In genomic region chr10:67180799-67181198, GRCm38 (mm10) we compare ENCODE assay signal across 17 mouse cellular contexts.
DNase-seq lines count a peak whose midpoint lies in the region; TF ChIP-seq lines count a peak whose summit lies in the region.
"Had no signal": no experiment of that assay in that cellular context is flagged by ENCODE, and none has a peak within 500 bp of the region (broad histone marks: within the 10 kb centered on the region; RNA-seq: fewer than 3 reads in every experiment).

No protein-coding gene starts in this region.

- H3K4me3 ChIP-seq in layer of hippocampus, adult 2 months = no peak overlapping the region
- peak overlapping the region in 1 of 3 experiments; percentile 19 for H3K4me3 ChIP-seq in CH12.LX (replicated peaks in 1 of 3; ENCODE audit: low read depth in 2 of 3, low read length in 2 of 3, poor library complexity in 1 of 3)
- no peak overlapping the region for H3K4me3 ChIP-seq in small intestine, adult 2 months (ENCODE audit: low read depth, low read length)
- H3K4me3 ChIP-seq: embryonic facial prominence, embryonic 13.5 days; forebrain, embryonic 12.5 days; heart, adult 2 months; heart, embryonic 12.5 days; hindbrain, embryonic 10.5 days had no signal

- DNase-seq in layer of hippocampus, adult 2 months (ENCODE audit: low spot score in 2 of 2) = no peak
- DNase-seq in layer of hippocampus, postnatal 14 days (ENCODE audit: low spot score in 2 of 2) = no peak
- DNase-seq in A20 (ENCODE audit: low read depth, low spot score) = peak; percentile 82
- DNase-seq in CH12.LX (ENCODE audit: extremely low read depth) = peak; percentile 63
- no peak for DNase-seq in frontal cortex, adult 2 months (ENCODE audit: extremely low spot score in 1 of 2, low spot score in 1 of 2)
- DNase-seq: adrenal gland, postnatal 14 days; cerebellum, adult 18-20 months; cerebellum, adult 9-11 months; cerebellum, postnatal 36 days; heart, adult 2 months had no signal

- no peak for TF ChIP-seq CTCF in layer of hippocampus, adult 2 months (conservative IDR thresholded peaks at IDR 0.05)
- no peak for TF ChIP-seq CTCF in CH12.LX (conservative IDR thresholded peaks at IDR 0.05 in 1 of 2, IDR thresholded peaks at IDR 0.05 in 1 of 2; ENCODE audit: low read depth in 2 of 2, low read length in 2 of 2)
- no peak for TF ChIP-seq CTCF in small intestine, adult 2 months (IDR thresholded peaks at IDR 0.05; ENCODE audit: extremely low read depth, insufficient read length, insufficient replicate concordance, low read depth, low read length)

- peaks cover 7 to 66% of the 10 kb centered on the region in 2 experiments; a peak in 3 of 4 replicates for H3K4me1 ChIP-seq in CH12.LX (ENCODE audit: control insufficient read depth in 1 of 2, insufficient read depth in 2 of 2)
- peaks cover 18% of the 10 kb centered on the region; the same call in 1 of the 2 replicates for H3K4me1 ChIP-seq in small intestine, adult 2 months (ENCODE audit: control insufficient read depth, insufficient read depth, insufficient read length, low read length)

- TF ChIP-seq POLR2A in CH12.LX (IDR thresholded peaks at IDR 0.05; ENCODE audit: low read depth, low read length) = no peak
- no peak for TF ChIP-seq POLR2A in small intestine, adult 2 months (IDR thresholded peaks at IDR 0.05; ENCODE audit: low read depth, low read length)

- peak; percentile 73 for TF ChIP-seq EP300 in CH12.LX (IDR thresholded peaks at IDR 0.05; ENCODE audit: low read length)

- no peaks in the 10 kb centered on the region for H3K9me3 ChIP-seq in CH12.LX (replicated peaks; ENCODE audit: low read length)
- H3K9me3 ChIP-seq: embryonic facial prominence, embryonic 13.5 days; forebrain, embryonic 12.5 days; heart, embryonic 12.5 days; hindbrain, embryonic 10.5 days had no signal

- peak overlapping the region; percentile 1; the same call in 1 of the 2 replicates for H3K27ac ChIP-seq in layer of hippocampus, adult 2 months
- H3K27ac ChIP-seq in CH12.LX (ENCODE audit: insufficient read depth, low read depth) = peak overlapping the region; percentile 81
- peak overlapping the region; percentile 86 for H3K27ac ChIP-seq in small intestine, adult 2 months (ENCODE audit: insufficient read depth, low read depth, low read length)
- H3K27ac ChIP-seq: embryonic facial prominence, embryonic 13.5 days; forebrain, embryonic 12.5 days; heart, adult 2 months; hindbrain, embryonic 10.5 days; hindbrain, embryonic 14.5 days had no signal

- H3K4me2 ChIP-seq in CH12.LX (ENCODE audit: insufficient read depth, low read depth, poor library complexity, severe bottlenecking) = peak overlapping the region; percentile 96
- H3K4me2 ChIP-seq: embryonic facial prominence, embryonic 13.5 days; forebrain, embryonic 12.5 days; heart, embryonic 12.5 days; hindbrain, embryonic 14.5 days had no signal

- no peak for TF ChIP-seq RAD21 in CH12.LX (IDR thresholded peaks at IDR 0.05; ENCODE audit: low read depth, low read length)

- peaks cover 0 to 3% of the 10 kb centered on the region in 2 experiments for H3K36me3 ChIP-seq in CH12.LX (replicated peaks in 1 of 2; ENCODE audit: control insufficient read depth in 1 of 2, insufficient read depth in 1 of 2, low read length in 1 of 2)
- no peaks in the 10 kb centered on the region for H3K36me3 ChIP-seq in small intestine, adult 2 months (ENCODE audit: control insufficient read depth, insufficient read depth, low read length)
- H3K36me3 ChIP-seq: embryonic facial prominence, embryonic 13.5 days; forebrain, embryonic 12.5 days; heart, embryonic 12.5 days; hindbrain, embryonic 10.5 days had no signal

- 30% methylated on average over 5 of the region's 5 CpGs for WGBS in small intestine, adult 2 months

- H3K79me2 ChIP-seq in CH12.LX (replicated peaks; ENCODE audit: control insufficient read depth, extremely low read depth, insufficient read depth, poor library complexity, severe bottlenecking) = peaks cover 61% of the 10 kb centered on the region

- peak overlapping the region; percentile 20 for H3K9ac ChIP-seq in CH12.LX (ENCODE audit: insufficient read depth, low read depth)
- H3K9ac ChIP-seq: embryonic facial prominence, embryonic 13.5 days; forebrain, embryonic 12.5 days; heart, embryonic 12.5 days; hindbrain, embryonic 14.5 days had no signal

- in situ Hi-C loops in CH12.LX (cut with MboI; ENCODE audit: low pct_ligation_motif_present, low pct_unique_long_range_greater_than_20kb, low sequenced_read_pairs) = no loop called here

- H3K27me3 ChIP-seq in CH12.LX (replicated peaks) = no peaks in the 10 kb centered on the region
- H3K27me3 ChIP-seq in small intestine, adult 2 months (ENCODE audit: control insufficient read depth, insufficient read depth, low read length) = no peaks in the 10 kb centered on the region; the same call in 1 of the 2 replicates
- H3K27me3 ChIP-seq: embryonic facial prominence, embryonic 13.5 days; forebrain, embryonic 12.5 days; heart, embryonic 12.5 days; Patski had no signal

- dilution Hi-C loops in CH12.LX (cut with MboI; ENCODE audit: extremely low pct_ligation_motif_present, extremely low pct_unique_long_range_greater_than_20kb, low sequenced_read_pairs) = no loop called here

TF ChIP-seq in CH12.LX, 34 proteins besides CTCF, POLR2A, EP300 and RAD21:
- TF ChIP-seq GABPA (IDR thresholded peaks at IDR 0.05; ENCODE audit: insufficient replicate concordance, low read depth, low read length) = no peak
- TF ChIP-seq ZNF384 (IDR thresholded peaks at IDR 0.05; ENCODE audit: low read depth, low read length) = no peak; the same call in 1 of the 2 replicates
- no peak; the same call in 1 of the 2 replicates for TF ChIP-seq ETS1 (conservative IDR thresholded peaks at IDR 0.05; ENCODE audit: low read depth, low read length)
- no peak for TF ChIP-seq USF1 (IDR thresholded peaks at IDR 0.05; ENCODE audit: low read depth, low read length)
- peak; percentile 13 for TF ChIP-seq JUN (IDR thresholded peaks at IDR 0.05; ENCODE audit: insufficient read depth, low read depth, low read length)
- TF ChIP-seq SMC3 (IDR thresholded peaks at IDR 0.05; ENCODE audit: low read depth, low read length) = no peak
- no peak for TF ChIP-seq HCFC1 (IDR thresholded peaks at IDR 0.05; ENCODE audit: low read depth, low read length)
- TF ChIP-seq BHLHE40 (IDR thresholded peaks at IDR 0.05; ENCODE audit: low read depth, low read length) = peak; percentile 49; the same call in 1 of the 2 replicates
- no peak for TF ChIP-seq E2F4 (IDR thresholded peaks at IDR 0.05; ENCODE audit: insufficient replicate concordance, low read depth, low read length)
- TF ChIP-seq TCF12 (IDR thresholded peaks at IDR 0.05; ENCODE audit: low read depth, low read length) = peak; percentile 28; the same call in 1 of the 2 replicates
- no peak for TF ChIP-seq NRF1 (IDR thresholded peaks at IDR 0.05; ENCODE audit: low read depth, low read length)
- no peak; the same call in 1 of the 2 replicates for TF ChIP-seq RCOR1 (conservative IDR thresholded peaks at IDR 0.05; ENCODE audit: low read depth, low read length)
- no peak for TF ChIP-seq USF2 (conservative IDR thresholded peaks at IDR 0.05; ENCODE audit: low read depth, low read length)
- peak; percentile 54; the same call in 1 of the 2 replicates for TF ChIP-seq JUND (conservative IDR thresholded peaks at IDR 0.05; ENCODE audit: low read depth, low read length)
- TF ChIP-seq SIN3A (IDR thresholded peaks at IDR 0.05; ENCODE audit: low read length) = peak; percentile 77
- peak; percentile 77 for TF ChIP-seq CHD1 (IDR thresholded peaks at IDR 0.05; ENCODE audit: low read depth, low read length)
- TF ChIP-seq CHD2 (IDR thresholded peaks at IDR 0.05; ENCODE audit: low read length) = 0 out of 2 replicates have a peak, but pooled peaks have one; percentile 48
- TF ChIP-seq ELF1 (IDR thresholded peaks at IDR 0.05; ENCODE audit: low read depth, low read length) = no peak
- peak; percentile 86 for TF ChIP-seq IRF4 (IDR thresholded peaks at IDR 0.05; ENCODE audit: low read depth, low read length)
- peak; percentile 85 for TF ChIP-seq MEF2A (IDR thresholded peaks at IDR 0.05; ENCODE audit: borderline replicate concordance, low read depth, low read length)
- TF ChIP-seq ZC3H11A (IDR thresholded peaks at IDR 0.05; ENCODE audit: low read depth, low read length) = no peak
- no peak for TF ChIP-seq PAX5 (IDR thresholded peaks at IDR 0.05; ENCODE audit: low read length)
- TF ChIP-seq MAFK (IDR thresholded peaks at IDR 0.05; ENCODE audit: insufficient replicate concordance, low read length) = no peak; the same call in 1 of the 2 replicates
- TF ChIP-seq ZKSCAN1 (IDR thresholded peaks at IDR 0.05; ENCODE audit: borderline replicate concordance, low read depth, low read length) = no peak
- 0 out of 2 replicates have a peak, but pooled peaks have one; percentile 29 for TF ChIP-seq MYC (IDR thresholded peaks at IDR 0.05; ENCODE audit: low read depth, low read length)
- no peak for TF ChIP-seq ZMIZ1 (IDR thresholded peaks at IDR 0.05; ENCODE audit: low read depth, low read length)
- no peak for TF ChIP-seq MAX (IDR thresholded peaks at IDR 0.05; ENCODE audit: low read length)
- 0 out of 2 replicates have a peak, but pooled peaks have one; percentile 13 for TF ChIP-seq TBP (conservative IDR thresholded peaks at IDR 0.05; ENCODE audit: low read depth, low read length)

Comparison
In these comparisons a context has a peak if more than half of its experiments do, and no peak if none do; other contexts are left out.
1. DNase-seq: peak in A20 (single experiment) and CH12.LX (single experiment); none in layer of hippocampus, adult 2 months (0 of 2), layer of hippocampus, postnatal 14 days (0 of 2) and frontal cortex, adult 2 months (0 of 2).
2. H3K27ac ChIP-seq: peak in every context shown above with its lines; median percentile 86 in small intestine, adult 2 months; 81 in CH12.LX; 1 in layer of hippocampus, adult 2 months.